Mouse (Mus musculus): ENCODE results near the gene Rps3.

DNA sequence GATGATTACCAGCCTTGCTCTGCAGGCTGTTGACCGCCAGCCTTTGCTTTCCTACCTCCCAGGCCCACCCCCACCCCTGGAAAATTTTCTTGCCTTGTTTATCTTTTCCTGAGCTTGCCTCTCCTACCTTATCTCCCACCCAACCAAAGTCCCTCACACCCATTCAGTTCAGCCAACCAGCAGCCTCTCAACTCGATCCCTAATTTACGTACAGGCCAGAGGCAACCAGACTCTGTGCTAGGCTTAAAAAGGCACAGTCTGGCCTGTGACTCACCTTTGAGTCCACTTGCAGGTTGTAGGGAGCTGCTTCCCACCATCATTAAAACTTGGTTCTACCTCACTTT is 33.2 kb upstream of the Rps3 start:
- TF ChIP-seq CTCF (IDR thresholded peaks at IDR 0.05; ENCODE audit: low read depth), result no peak
- no peak for TF ChIP-seq EP300 (optimal IDR thresholded peaks at IDR 0.05)
